Mouse (Mus musculus) cerebellum, adult 2 months (tissue): ENCODE data around the gene Qrich1. TPM values are rescaled to one million over a fixed set of nuclear protein-coding genes. Genes with fewer than 3 reads are reported as not detected.

Source experiments
- DNase-seq, 2 experiments: peaks; one replicate each; pipeline ENCODE4 v3.0.0; 2021
- H3K27ac ChIP-seq: fragments of 200-500 bp; 2 replicates; pipeline ENCODE4 v1.5.1; 2012; ENCODE audit warnings: low read length, control low read depth, inconsistent platforms; ENCODE audit not compliant: insufficient read depth
- H3K27me3 ChIP-seq: fragments of 200-500 bp; 2 replicates; pipeline ENCODE4 v1.6.1; 2012; ENCODE audit warnings: inconsistent platforms, mild to moderate bottlenecking, low read length, moderate library complexity; ENCODE audit not compliant: control insufficient read depth, insufficient read depth
- H3K4me1 ChIP-seq: fragments of 200-500 bp; 2 replicates; pipeline ENCODE4 v1.6.1; 2011; ENCODE audit warnings: low read length; ENCODE audit not compliant: control insufficient read depth, insufficient read depth
- H3K4me3 ChIP-seq: fragments of 200-500 bp; replicated peaks from 2 replicates; pipeline ENCODE3; 2011; ENCODE audit warnings: mild to moderate bottlenecking, low read depth, low read length, control low read depth; ENCODE audit not compliant: insufficient read depth
- CTCF ChIP-seq: fragments of 200-500 bp; IDR thresholded peaks from 2 replicates; pipeline ENCODE4 v1.5.1; 2011; ENCODE audit warnings: low read depth, mild to moderate bottlenecking, control low read depth, low read length, moderate library complexity, borderline replicate concordance; ENCODE audit not compliant: insufficient read depth
- POLR2A ChIP-seq: fragments of 200-500 bp; IDR thresholded peaks from 2 replicates; pipeline ENCODE4 v1.6.1; 2011; ENCODE audit warnings: low read length, control low read depth, borderline replicate concordance; ENCODE audit not compliant: insufficient read depth
- WGBS: fragments of 180-500 bp; shearing (Covaris S2); methylation state at CpG from one replicate; pipeline ENCODE4 v1.1.7; 2018; 5-methylcytosine and 5-hydroxymethylcytosine counted together
- polyA plus RNA-seq: library from polyadenylated mRNA; depleted of rRNA; stranded (reverse); fragments of >200 nt; gene quantifications from 2 replicates; pipeline ENCODE4 v1.2.3, GENCODE M21; 2012

Gene Qrich1
- polyA plus RNA-seq, 1 experiment = 117 TPM

DNA sequence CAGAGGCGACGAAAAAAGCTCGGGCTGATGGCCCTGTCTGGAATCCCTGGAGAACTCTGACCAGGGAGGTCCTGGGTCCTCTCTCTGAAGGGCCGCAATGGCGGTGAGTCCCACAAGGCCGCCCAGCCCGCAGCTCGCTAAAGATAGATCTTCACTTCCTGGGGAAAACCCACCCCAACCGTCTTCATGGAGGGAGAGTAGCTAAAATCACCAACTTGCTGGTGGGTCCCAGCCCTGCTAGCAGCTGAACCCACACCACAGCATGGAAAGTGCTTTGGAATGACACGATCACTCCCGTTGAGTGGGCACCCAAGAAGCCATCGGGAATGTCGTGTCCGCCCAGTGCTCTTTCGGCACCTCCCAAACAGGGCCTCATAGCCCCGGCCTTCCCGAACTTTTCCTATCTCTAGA lies 51.9 kb downstream of the Qrich1 start:
- no peak for DNase-seq

GRCm38 (mm10) chr9:108569381-108570206 lies 53.0 kb downstream of the Qrich1 start, which contains the start of gene Dalrd3:
Gene Dalrd3, plus strand, starts transcription at chr9:108569886.
- H3K27ac ChIP-seq = no peak within 1 kb of the TSS
- no peaks in the 10 kb centered on the region for H3K27me3 ChIP-seq
- WGBS = 5% methylated on average over 42 of the region's 42 CpGs
- peaks cover 8% of the 10 kb centered on the region for H3K4me1 ChIP-seq
- H3K4me3 ChIP-seq = peak within 1 kb of the TSS; percentile 66
- TF ChIP-seq POLR2A (peak; percentile 33; the same call in 1 of the 2 replicates), CTCF (no peak)
- peak; percentile 88 to 94 for DNase-seq

More for the DNA sequence above, 51.9 kb downstream of the Qrich1 start:
- no peak overlapping the region for H3K4me3 ChIP-seq
- no peak overlapping the region for H3K27ac ChIP-seq
- H3K4me1 ChIP-seq = peaks cover 8% of the 10 kb centered on the region
- WGBS = 81% methylated on average over 17 of the region's 17 CpGs
- TF ChIP-seq POLR2A (no peak), CTCF (no peak)
- H3K27me3 ChIP-seq = no peaks in the 10 kb centered on the region

- peaks cover 8% of the 10 kb centered on the region for H3K4me1 ChIP-seq
- DNase-seq = peak; percentile 69 to 74
- 1% methylated on average over 40 of the region's 40 CpGs for WGBS
- no peak overlapping the region for H3K27ac ChIP-seq
- no peaks in the 10 kb centered on the region for H3K27me3 ChIP-seq
- TF ChIP-seq CTCF (peak; percentile 67), POLR2A (no peak)
- peak overlapping the region; percentile 66 for H3K4me3 ChIP-seq
Measured at GRCm38 (mm10) chr9:108570207-108570896, 53.7 kb downstream of the Qrich1 start.

- H3K4me1 ChIP-seq = peaks cover 4% of the 10 kb centered on the region; the same call in 1 of the 2 replicates
- WGBS = 90% methylated on average over 16 of the region's 16 CpGs
- no peak overlapping the region for H3K27ac ChIP-seq
- no peak for DNase-seq
- no peaks in the 10 kb centered on the region for H3K27me3 ChIP-seq
- TF ChIP-seq CTCF = no peak
- no peak for TF ChIP-seq POLR2A
- no peak overlapping the region for H3K4me3 ChIP-seq
Measured at GRCm38 (mm10) chr9:108571401-108571973, 54.9 kb downstream of the Qrich1 start.

DNA sequence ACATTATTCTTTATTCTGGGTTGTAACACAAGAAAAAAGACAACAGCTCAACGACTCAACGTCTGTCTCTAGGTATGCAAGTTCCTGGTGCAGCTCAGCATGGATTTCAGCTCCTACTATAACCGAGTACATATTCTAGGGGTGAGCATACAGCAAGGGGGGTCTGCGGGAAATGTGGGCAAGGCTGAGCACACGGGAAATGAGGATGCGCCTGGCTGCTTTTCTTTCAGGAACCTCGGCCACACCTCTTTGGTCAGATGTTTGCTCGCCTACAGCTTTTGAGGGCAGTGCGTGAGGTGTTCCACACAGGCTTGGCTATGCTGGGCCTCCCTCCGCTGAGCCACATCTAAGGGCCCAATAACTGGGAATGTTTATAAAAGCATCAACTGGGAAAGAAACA lies 55.7 kb downstream of the Qrich1 start:
- no peak for DNase-seq

GRCm38 (mm10) chr9:108573774-108574690 lies 57.4 kb downstream of the Qrich1 start:
- Histone ChIP-seq H3K27ac (no peak overlapping the region), H3K4me3 (no peak overlapping the region), H3K4me1 (peaks cover 5% of the 10 kb centered on the region), H3K27me3 (no peaks in the 10 kb centered on the region)
- TF ChIP-seq POLR2A (no peak), CTCF (peak; percentile 50)
- peak; percentile 56 to 57 for DNase-seq
- WGBS = 49% methylated on average over 26 of the region's 26 CpGs

More for the DNA sequence above, 55.7 kb downstream of the Qrich1 start:
- TF ChIP-seq POLR2A (no peak), CTCF (no peak)
- Histone ChIP-seq H3K27ac (no peak overlapping the region), H3K27me3 (no peaks in the 10 kb centered on the region), H3K4me3 (no peak overlapping the region), H3K4me1 (peaks cover 4% of the 10 kb centered on the region; the same call in 1 of the 2 replicates)
- 77% methylated on average over 10 of the region's 10 CpGs for WGBS

DNA sequence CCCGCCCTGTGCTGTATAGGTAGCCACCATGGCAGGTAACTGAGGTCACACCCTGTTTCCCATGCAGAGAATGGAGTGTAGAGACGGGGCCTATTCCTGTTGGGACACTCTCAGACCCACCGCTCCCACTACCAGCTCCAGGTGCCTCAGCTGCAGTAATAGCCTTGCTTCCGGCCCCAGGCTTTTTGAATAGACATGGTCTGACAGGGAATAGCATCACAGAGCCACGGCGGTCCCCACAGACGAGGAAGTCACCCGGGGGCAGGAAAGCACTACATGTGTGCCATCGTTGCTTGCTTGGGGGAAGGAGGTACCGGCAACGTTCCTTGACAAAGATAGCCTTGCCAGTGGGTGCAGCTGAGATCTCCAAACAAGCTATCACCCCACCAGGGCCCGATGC lies 58.3 kb downstream of the Qrich1 start:
- WGBS = 81% methylated on average over 12 of the region's 12 CpGs
- TF ChIP-seq CTCF (no peak), POLR2A (no peak)

More for the DNA sequence above, 58.3 kb downstream of the Qrich1 start:
- Histone ChIP-seq H3K4me1 (peaks cover 7% of the 10 kb centered on the region), H3K4me3 (no peak overlapping the region), H3K27me3 (no peaks in the 10 kb centered on the region), H3K27ac (no peak overlapping the region)
- no peak for DNase-seq
